ENCODE assay signal across 11 mouse cellular contexts in genomic region chr12:69298281-69298680, GRCm38 (mm10). TPM values are rescaled to one million over a fixed set of nuclear protein-coding genes. Genes with fewer than 3 reads are reported as not detected.
DNase-seq lines count a peak whose midpoint lies in the region; ATAC-seq lines count a peak whose summit lies in the region.
"Had no signal": no experiment of that assay in that cellular context is flagged by ENCODE, and none has a peak within 500 bp of the region (broad histone marks: within the 10 kb centered on the region; RNA-seq: fewer than 3 reads in every experiment).

No protein-coding gene starts in this region.

- WGBS in heart, embryonic 11.5 days (ENCODE audit: insufficient replicate concordance): 94% methylated on average over 4 of the region's 4 CpGs
- WGBS in hindbrain, embryonic 15.5 days: 84% methylated on average over 4 of the region's 4 CpGs
- 89% methylated on average over 4 of the region's 4 CpGs for WGBS in midbrain, embryonic 14.5 days

- intact Hi-C loops in heart, postnatal 10 days (cut with DNase I): loop anchor here (5.0 kb wide), 1 partner anchor 101 kb away; the partner anchor contains the start of genes Dnaaf2 and Gm49383

- H3K36me3 ChIP-seq in heart, embryonic 11.5 days (ENCODE audit: control insufficient read depth, insufficient read depth, low read length): peaks cover 17% of the 10 kb centered on the region
- H3K36me3 ChIP-seq in hindbrain, embryonic 15.5 days: peaks cover 26% of the 10 kb centered on the region
- H3K36me3 ChIP-seq in midbrain, embryonic 14.5 days (ENCODE audit: control insufficient read depth, insufficient read depth, low read length): peaks cover 35% of the 10 kb centered on the region

- H3K4me3 ChIP-seq in heart, embryonic 11.5 days (ENCODE audit: low read depth, low read length): peak overlapping the region; percentile 98
- H3K4me3 ChIP-seq in hindbrain, embryonic 15.5 days: peak overlapping the region; percentile 95
- H3K4me3 ChIP-seq in midbrain, embryonic 14.5 days (replicated peaks; ENCODE audit: low read depth, low read length): peak overlapping the region; percentile 98

- H3K9me3 ChIP-seq in heart, embryonic 11.5 days (replicated peaks; ENCODE audit: control insufficient read depth, low read length): no peaks in the 10 kb centered on the region
- no peaks in the 10 kb centered on the region for H3K9me3 ChIP-seq in hindbrain, embryonic 15.5 days
- H3K9me3 ChIP-seq in midbrain, embryonic 14.5 days (ENCODE audit: control insufficient read depth, low read length): no peaks in the 10 kb centered on the region
- H3K9me3 ChIP-seq: G1E had no signal

- H3K4me2 ChIP-seq in heart, embryonic 11.5 days: peak overlapping the region; percentile 86
- H3K4me2 ChIP-seq in hindbrain, embryonic 15.5 days: peak overlapping the region; percentile 75
- peak overlapping the region; percentile 81 for H3K4me2 ChIP-seq in midbrain, embryonic 14.5 days (ENCODE audit: low read length)

- H3K9ac ChIP-seq in heart, embryonic 11.5 days (ENCODE audit: low read depth, low read length): no peak overlapping the region
- no peak overlapping the region for H3K9ac ChIP-seq in hindbrain, embryonic 15.5 days
- no peak overlapping the region for H3K9ac ChIP-seq in midbrain, embryonic 14.5 days (replicated peaks; ENCODE audit: low read length)

- ATAC-seq in heart, embryonic 11.5 days (replicated peaks; ENCODE audit: insufficient number of reproducible peaks, low FRiP score, low TSS enrichment): no peak
- ATAC-seq in common myeloid progenitor, adult 5-6 weeks (replicated peaks; ENCODE audit: low read depth, poor library complexity, severe bottlenecking): 0 out of 2 replicates have a peak, but pooled peaks have one; percentile 23
- ATAC-seq in hindbrain, embryonic 15.5 days (ENCODE audit: low FRiP score, low read depth): no peak
- ATAC-seq in midbrain, embryonic 14.5 days (ENCODE audit: low FRiP score, low TSS enrichment): no peak
- ATAC-seq in megakaryocyte progenitor cell, adult 5-6 weeks (replicated peaks; ENCODE audit: poor library complexity): no peak

- DNase-seq in heart, postnatal 10 days: no peak
- no peak for DNase-seq in midbrain, embryonic 14.5 days
- DNase-seq in urinary bladder, postnatal 14 days (ENCODE audit: low spot score): no peak
- DNase-seq in adipocyte (ENCODE audit: low spot score): no peak
- DNase-seq: cerebellum, adult 11-12 months; right cerebral cortex, postnatal 25 days had no signal

- H3K27me3 ChIP-seq in heart, embryonic 11.5 days (ENCODE audit: control insufficient read depth, insufficient read depth, low read length): no peaks in the 10 kb centered on the region
- no peaks in the 10 kb centered on the region for H3K27me3 ChIP-seq in hindbrain, embryonic 15.5 days
- H3K27me3 ChIP-seq in midbrain, embryonic 14.5 days (ENCODE audit: control insufficient read depth, insufficient read depth, low read length): no peaks in the 10 kb centered on the region

- H3K4me1 ChIP-seq in heart, embryonic 11.5 days (ENCODE audit: control insufficient read depth, insufficient read depth, low read length): peaks cover 16% of the 10 kb centered on the region; the same call in 1 of the 2 replicates
- peaks cover 28% of the 10 kb centered on the region for H3K4me1 ChIP-seq in hindbrain, embryonic 15.5 days (replicated peaks)
- peaks cover 17% of the 10 kb centered on the region for H3K4me1 ChIP-seq in midbrain, embryonic 14.5 days (ENCODE audit: control insufficient read depth, insufficient read depth, low read length)

- H3K27ac ChIP-seq in heart, embryonic 11.5 days (ENCODE audit: low read depth, low read length): no peak overlapping the region
- H3K27ac ChIP-seq in hindbrain, embryonic 15.5 days (replicated peaks): no peak overlapping the region
- no peak overlapping the region for H3K27ac ChIP-seq in midbrain, embryonic 14.5 days (replicated peaks; ENCODE audit: low read depth, low read length)

RNA-seq across cellular contexts. Expression of gene Klhdc2, which starts 1.8 kb away (rescaled TPM):
- polyA plus RNA-seq in heart, embryonic 11.5 days (2014; fragmentation: Nextera tagmentation; extraction: Ambion mirVana): 151 and 157 TPM in 2 replicates
- total RNA-seq in heart, postnatal 10 days (2021): 100 to 1,000 TPM in 1 of 2 experiments, 10 to 100 TPM in 1; 98.4 to 101 TPM
- total RNA-seq in common myeloid progenitor, adult 5-6 weeks (2017): 65.6 and 79.0 TPM in 2 replicates
- 273 and 278 TPM in 2 replicates for polyA plus RNA-seq in hindbrain, embryonic 15.5 days (2015; fragmentation: Nextera tagmentation; extraction: Ambion mirVana)
- 313 and 329 TPM in 2 replicates for polyA plus RNA-seq in midbrain, embryonic 14.5 days (2014; fragmentation: Nextera tagmentation; extraction: Ambion mirVana)
- total RNA-seq in megakaryocyte progenitor cell, adult 5-6 weeks (2015): 61.9 and 66.9 TPM in 2 replicates
- total RNA-seq in megakaryocyte progenitor cell, adult 5-6 weeks (2017): 55.0 and 64.9 TPM in 2 replicates

RNA-seq across cellular contexts. Expression of gene Klhdc1, which starts 57.3 kb away (rescaled TPM):
- 7.7 and 8.9 TPM in 2 replicates for polyA plus RNA-seq in heart, embryonic 11.5 days (2014; fragmentation: Nextera tagmentation; extraction: Ambion mirVana)
- 10 to 100 TPM; 13.1 to 17.8 TPM for total RNA-seq in heart, postnatal 10 days (2021)
- 7.8 and 9.2 TPM in 2 replicates for total RNA-seq in common myeloid progenitor, adult 5-6 weeks (2017)
- polyA plus RNA-seq in hindbrain, embryonic 15.5 days (2015; fragmentation: Nextera tagmentation; extraction: Ambion mirVana): 16.8 and 17.6 TPM in 2 replicates
- polyA plus RNA-seq in midbrain, embryonic 14.5 days (2014; fragmentation: Nextera tagmentation; extraction: Ambion mirVana): 17.5 and 18.5 TPM in 2 replicates
- 3.6 and 4.0 TPM in 2 replicates for total RNA-seq in megakaryocyte progenitor cell, adult 5-6 weeks (2015)
- total RNA-seq in megakaryocyte progenitor cell, adult 5-6 weeks (2017): 4.4 and 10.1 TPM in 2 replicates

RNA-seq across cellular contexts. Expression of gene Nemf, which starts 58.7 kb away (rescaled TPM):
- polyA plus RNA-seq in heart, embryonic 11.5 days (2014; fragmentation: Nextera tagmentation; extraction: Ambion mirVana): 62.1 and 69.9 TPM in 2 replicates
- 10 to 100 TPM; 29.1 to 32.4 TPM for total RNA-seq in heart, postnatal 10 days (2021)
- 126 and 136 TPM in 2 replicates for total RNA-seq in common myeloid progenitor, adult 5-6 weeks (2017)
- polyA plus RNA-seq in hindbrain, embryonic 15.5 days (2015; fragmentation: Nextera tagmentation; extraction: Ambion mirVana): 84.0 and 87.4 TPM in 2 replicates
- 78.8 and 87.1 TPM in 2 replicates for polyA plus RNA-seq in midbrain, embryonic 14.5 days (2014; fragmentation: Nextera tagmentation; extraction: Ambion mirVana)
- 62.7 and 76.9 TPM in 2 replicates for total RNA-seq in megakaryocyte progenitor cell, adult 5-6 weeks (2015)
- 80.0 and 130 TPM in 2 replicates for total RNA-seq in megakaryocyte progenitor cell, adult 5-6 weeks (2017)
